Mouse (Mus musculus) spleen, postnatal 14 days (tissue): ENCODE measurements around the gene Fam173a.
"Not testable (repeated sequence)": the region's sequence is repeated elsewhere in the genome, so short reads cannot be mapped to it uniquely, and the experiment has no call there.

Experiments
- DNase-seq, 2 experiments: peaks; one replicate each; pipeline ENCODE4 v3.0.0; 2021 to 2022; ENCODE audit warnings: low spot score in 2 of 2

The Fam173a gene

DNA sequence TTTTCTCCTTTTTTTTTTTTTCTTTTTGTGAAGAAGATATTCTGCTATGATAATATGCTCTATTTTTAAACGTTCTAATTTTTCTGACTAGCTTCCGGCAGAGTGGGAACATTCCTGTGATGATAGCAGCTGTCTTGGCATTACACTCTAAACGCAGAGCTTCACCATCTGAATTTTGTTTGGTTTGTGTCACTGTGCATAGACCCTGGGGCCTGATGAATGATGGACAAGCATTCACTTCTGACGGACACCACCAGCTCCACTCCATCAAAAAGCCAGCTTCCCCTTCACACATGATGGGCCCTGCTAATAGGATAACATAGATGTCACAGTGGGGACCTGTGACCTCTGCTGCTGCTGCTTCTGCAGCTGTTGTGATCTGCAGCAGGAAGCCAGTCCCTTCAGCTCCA is 31.1 kb downstream of the Fam173a start:
- no peak for DNase-seq

DNA sequence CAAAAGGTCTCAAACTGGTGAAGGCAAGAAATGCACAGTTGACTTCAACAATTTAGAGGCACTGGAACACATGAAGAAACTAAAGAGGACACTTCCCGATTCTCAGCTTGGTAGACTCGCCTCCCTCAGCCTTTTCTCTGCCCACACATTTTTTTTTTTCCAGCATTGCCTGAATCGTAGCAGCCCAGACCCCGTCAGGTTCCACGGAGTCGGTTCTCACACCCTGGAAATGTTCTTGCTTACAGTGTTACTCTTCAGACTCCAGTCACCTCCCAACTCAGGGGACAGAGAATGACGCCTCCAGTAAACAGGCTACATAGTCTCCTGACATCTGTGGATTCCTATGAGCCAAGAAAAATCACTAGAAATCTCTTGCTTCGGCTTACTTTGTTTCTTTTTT is 32.6 kb downstream of the Fam173a start:
- no peak for DNase-seq

DNA sequence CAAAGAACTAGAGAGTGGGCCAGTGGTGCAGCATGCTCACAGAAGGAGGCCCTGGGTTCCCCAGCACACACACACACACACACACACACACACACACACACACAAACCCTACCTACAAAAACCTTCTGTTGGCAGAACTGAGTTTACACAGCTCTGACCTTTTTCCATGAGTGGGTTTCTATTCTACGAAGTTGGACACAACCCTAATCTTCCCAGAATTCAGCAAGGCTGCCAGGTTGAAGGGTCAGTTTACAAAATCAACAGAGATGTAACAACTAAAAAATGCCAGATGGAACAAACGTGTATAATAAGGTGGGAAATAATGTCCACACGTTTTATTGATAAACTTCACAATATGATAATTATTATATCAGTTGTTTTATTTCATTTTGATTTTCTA is 35.0 kb downstream of the Fam173a start:
- DNase-seq, result no peak

DNA sequence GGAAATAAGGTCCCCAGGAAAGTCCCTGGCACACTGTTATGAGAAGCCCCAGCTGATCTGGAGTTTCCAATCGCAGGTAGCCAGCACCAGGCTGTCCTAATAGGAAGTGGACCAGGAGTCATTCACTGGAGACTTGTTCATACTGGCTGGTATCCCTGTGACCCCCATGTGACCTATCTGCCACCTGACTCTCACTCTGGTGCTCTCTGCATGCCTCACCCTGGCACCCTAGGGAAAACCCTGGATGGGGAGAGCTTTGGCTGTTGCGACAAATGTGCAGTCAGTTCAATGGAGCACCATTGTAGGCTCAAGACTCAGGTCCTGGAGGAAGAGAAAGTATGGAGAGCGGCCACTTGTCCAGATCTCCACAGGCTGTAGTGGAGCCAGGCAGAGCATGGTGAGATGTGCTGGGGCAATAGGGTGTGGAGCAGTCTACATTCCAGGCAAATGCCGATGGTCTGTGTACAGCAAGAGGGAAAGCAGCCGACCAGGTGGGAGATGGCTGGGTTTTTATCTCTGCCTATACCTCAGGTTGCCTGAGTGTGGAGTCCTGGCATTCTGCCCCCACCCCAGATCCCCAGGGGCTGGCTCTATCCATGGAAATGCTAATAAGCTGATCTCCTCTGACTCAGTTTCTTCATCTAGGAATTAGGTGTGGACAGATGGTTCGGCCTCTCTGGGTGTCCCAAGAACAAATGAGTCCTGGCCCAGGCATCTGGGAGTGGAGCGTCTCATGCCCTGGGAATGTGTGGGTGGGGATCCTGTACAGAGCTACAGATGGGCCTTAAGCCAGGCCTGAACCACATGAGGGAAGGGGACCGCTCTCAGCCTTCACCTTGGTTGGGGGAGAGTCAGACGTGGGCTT is 36.1 kb downstream of the Fam173a start:
- no peak for DNase-seq

DNA sequence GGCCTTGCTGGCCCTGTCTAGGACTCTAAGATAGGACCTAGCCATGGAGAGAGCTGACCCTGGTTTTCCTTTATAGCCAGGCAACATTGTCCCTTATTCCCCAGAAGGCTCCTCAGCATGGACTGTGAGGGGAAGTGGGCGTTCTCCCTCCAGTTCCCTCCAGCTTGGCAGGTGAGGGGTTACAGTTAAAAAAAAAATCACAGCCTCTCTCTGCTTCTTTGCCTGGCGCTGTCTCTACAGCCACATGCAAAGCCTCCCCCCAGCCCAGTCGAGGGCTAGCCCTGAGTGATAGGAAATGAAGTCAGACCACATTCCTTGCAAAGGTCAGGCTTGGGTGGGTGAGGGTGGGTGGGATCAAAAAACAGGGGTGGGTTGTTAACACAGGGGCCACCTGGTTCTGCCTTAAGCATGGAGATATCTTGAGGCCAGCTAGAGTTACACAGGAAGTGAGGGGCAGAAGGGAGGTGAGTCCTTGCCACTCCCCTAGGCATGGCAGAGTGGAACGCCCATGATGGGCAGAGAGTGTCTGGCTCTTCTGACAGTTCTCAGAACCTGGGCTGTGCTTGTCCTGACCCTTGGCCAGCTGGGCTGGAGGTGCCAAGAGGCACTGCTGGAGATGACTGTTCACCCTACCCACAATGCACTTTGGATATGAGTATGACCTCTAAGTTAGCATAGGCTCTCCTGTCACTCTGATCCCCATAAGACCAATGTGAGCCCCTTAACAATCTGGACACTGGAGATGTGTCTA is 36.9 kb downstream of the Fam173a start:
- no peak for DNase-seq

DNA sequence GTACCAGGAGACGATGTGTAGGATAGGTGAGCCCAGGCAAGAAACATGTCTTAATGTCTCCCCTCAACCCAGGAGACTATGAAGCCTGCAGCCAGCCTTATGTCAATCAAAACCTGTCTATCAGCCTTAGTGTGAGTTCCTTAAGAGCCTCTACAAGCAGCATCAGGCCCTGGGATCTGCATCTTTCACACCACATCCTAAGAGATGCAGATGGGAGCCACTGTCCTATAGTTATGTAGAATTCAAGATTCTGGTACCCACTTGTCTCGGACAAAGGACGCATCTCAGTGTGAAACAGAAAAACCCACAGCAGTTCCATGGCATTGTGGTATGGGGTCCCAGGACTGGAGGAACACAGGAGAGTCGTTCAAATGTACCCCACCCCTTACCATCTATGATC is 37.6 kb downstream of the Fam173a start:
- no peak for DNase-seq

DNA sequence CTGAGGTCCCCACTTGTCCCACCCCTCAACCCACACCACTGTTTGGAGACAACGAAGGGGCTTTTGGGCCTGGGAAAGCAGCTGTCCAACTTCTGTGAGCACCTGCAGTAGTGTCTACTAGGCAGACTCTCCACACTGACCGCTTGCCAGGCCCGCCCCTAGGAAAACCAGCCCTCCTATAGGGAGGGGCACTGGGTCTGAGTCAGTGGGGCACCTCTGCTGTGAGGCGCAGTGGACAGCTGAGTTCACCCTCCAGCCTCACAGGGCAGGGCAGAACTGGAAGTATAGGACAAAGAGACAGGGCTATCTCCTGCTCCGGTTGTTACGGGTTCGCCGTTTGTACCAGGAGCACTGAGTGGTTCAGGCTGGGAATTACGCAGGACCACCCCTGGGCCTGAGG is 38.5 kb downstream of the Fam173a start, which contains the start of gene Msln:
Gene Msln, minus strand, starts transcription at position 138 of the 400 bp plus-strand sequence.
- no peak for DNase-seq

DNA sequence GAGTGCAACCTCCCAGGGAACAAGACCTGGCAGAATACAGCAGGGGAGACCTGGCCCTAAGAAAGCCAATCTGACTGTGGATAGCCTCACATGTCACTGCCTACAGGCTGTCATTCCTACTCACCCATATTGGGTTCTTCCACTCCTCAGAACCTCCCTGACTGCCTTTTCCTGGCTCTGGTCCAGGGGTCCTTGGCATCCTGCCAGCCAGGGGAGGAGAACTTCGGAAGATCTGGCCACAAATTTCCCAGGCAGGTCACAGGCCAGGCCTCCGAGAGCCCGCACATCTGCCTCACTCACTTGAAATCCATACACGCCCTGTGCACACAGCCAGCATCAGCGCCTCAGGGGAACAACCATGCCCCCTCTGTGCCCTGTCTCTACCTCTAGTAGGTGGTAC is 41.3 kb downstream of the Fam173a start:
- no peak for DNase-seq

DNA sequence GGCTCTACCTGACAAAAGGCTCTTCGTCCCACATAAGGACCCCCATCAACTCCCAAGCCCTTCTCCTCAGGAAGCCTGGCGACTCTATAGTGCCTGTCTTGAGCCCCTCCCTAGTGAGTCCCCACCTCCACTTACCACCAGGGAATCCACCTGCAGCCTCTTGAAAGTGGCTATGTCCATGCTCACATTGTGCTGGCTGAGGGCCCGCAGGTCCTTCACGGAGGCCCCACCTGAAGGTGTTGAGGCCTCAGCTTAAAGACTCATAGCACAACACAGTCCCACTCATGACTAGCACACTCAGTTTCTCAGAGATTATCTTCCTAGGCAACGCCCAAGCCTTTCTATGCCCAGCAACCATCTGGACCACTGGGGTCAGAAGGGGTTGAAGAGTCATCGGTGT is 43.4 kb downstream of the Fam173a start:
- no peak for DNase-seq

DNA sequence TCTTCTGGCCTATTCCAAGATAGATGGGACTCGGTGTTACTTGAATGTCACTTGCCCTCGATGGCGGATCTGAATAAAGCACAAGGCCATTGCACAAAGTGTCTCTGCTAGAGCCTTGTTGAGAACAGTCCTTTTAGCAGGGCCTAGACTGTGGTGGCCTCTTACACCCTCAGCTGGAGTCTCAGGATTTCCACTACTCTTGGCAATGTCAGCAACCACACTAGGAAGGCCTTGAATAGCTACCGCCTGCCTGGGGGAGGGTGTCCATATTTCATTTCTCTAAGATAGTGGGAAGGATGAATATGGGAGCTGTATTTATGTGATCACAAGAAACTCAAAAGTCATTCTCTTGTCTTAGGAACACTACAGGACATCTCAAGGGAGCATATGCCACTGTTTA is 44.5 kb downstream of the Fam173a start:
- DNase-seq, result no peak

DNA sequence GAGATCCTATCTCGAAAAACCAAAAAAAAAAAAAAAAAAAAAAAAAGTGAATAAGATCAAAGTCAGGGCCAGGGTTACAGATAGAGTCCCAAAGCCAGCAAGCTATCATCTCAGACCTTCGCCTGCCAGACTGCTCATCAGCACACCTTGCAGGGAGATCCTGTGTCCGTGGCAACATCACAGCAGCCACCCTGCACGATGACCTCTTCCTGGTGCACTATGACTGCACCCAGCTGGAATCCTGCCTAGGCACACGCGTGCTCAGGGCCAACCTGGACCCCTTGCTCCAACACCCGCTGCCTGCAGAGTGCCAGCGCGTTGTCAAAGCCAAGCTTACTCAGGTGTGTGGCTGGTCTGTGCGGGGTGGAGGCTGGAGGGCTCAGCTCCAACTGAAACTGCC is 48.4 kb downstream of the Fam173a start:
- no peak for DNase-seq

DNA sequence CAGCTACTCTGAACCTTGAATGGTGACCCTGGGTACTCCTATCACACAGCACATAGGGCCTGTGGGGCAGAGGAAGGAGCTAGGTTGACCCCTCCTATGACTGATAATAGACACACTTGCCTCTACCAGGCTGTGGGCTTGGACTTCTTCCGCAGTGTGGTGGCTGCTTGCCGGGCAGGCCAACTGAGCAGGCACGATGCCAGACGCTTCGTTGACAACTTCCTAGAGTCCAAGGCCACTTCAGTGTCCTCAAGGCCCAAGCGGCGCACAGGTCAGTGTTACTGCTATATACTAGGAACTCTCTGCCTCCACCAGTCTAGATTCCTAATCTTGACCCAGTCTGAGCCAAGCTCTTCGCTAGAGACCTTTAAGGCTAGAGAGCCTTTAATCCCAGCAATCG is 48.9 kb downstream of the Fam173a start:
- DNase-seq, result no peak

DNA sequence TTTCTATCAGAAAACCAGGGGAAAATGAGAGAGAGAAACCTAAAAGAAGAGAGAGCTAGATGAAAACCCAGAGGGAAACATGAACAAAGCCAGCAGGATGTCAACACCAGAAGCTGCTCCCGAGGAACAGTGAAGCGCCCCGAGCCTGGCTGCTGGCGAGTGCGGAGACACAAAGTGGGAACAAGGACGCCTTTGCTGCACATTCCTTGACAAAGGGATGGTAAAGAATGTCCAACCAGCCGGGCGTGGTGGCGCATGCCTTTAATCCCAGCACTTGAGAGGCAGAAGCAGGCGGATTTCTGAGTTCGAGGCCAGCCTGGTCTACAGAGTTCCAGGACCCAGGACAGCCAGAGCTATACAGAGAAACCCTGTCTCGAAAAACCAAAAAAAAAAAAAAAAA is 51.2 kb downstream of the Fam173a start:
- DNase-seq, result not testable (repeated sequence)
